Mouse (Mus musculus) megakaryocyte progenitor cell, adult 5-6 weeks (primary cell): ENCODE measurements around the gene Casc4. TPM values are rescaled to one million over a fixed set of nuclear protein-coding genes. Genes with fewer than 3 reads are reported as not detected.

ENCODE experiments used
- ATAC-seq: replicated peaks from 2 replicates; pipeline ENCODE4 v1.8.0; 2016; ENCODE audit warnings: mild to moderate bottlenecking, moderate TSS enrichment, inconsistent platforms; ENCODE audit not compliant: poor library complexity
- total RNA-seq, 2 experiments: library from RNA; stranded (forward) in 1 of 2; stranded (reverse) in 1 of 2; fragments of 157-497, 149-512 nt in 1 of 2; fragments of 200-1000 nt in 1 of 2; gene quantifications; 2 replicates each; pipeline versions ENCODE4 v1.2.3 to v1.2.4; 2015 to 2017

The Casc4 gene
- 8.9 and 10.0 TPM in 2 replicates for total RNA-seq (2015)
- 7.5 and 13.9 TPM in 2 replicates for total RNA-seq (2017)

- peak; percentile 86 for ATAC-seq
Measured at GRCm38 (mm10) chr2:121866632-121867050, at the start of gene Casc4. Gene Casc4 (plus strand): TSS chr2:121866970.

- ATAC-seq, result no peak
Measured at GRCm38 (mm10) chr2:121821787-121822186, 45.0 kb upstream of the Casc4 start.

GRCm38 (mm10) chr2:121824653-121825052 lies 42.1 kb upstream of the Casc4 start:
- ATAC-seq, result no peak

- ATAC-seq, result no peak
Measured at GRCm38 (mm10) chr2:121826189-121826588, 40.6 kb upstream of the Casc4 start.

GRCm38 (mm10) chr2:121828411-121828810 lies 38.4 kb upstream of the Casc4 start:
- no peak for ATAC-seq

GRCm38 (mm10) chr2:121832484-121832894 lies 34.3 kb upstream of the Casc4 start:
- peak; percentile 93 for ATAC-seq

GRCm38 (mm10) chr2:121834926-121835325 lies 31.8 kb upstream of the Casc4 start:
- ATAC-seq, result no peak

- ATAC-seq, result no peak
Measured at GRCm38 (mm10) chr2:121841453-121841852, 25.3 kb upstream of the Casc4 start.

- ATAC-seq, result no peak
Measured at GRCm38 (mm10) chr2:121842249-121842648, 24.5 kb upstream of the Casc4 start.

- no peak for ATAC-seq
Measured at GRCm38 (mm10) chr2:121846050-121846449, 20.7 kb upstream of the Casc4 start.

GRCm38 (mm10) chr2:121852045-121852444 lies 14.7 kb upstream of the Casc4 start:
- ATAC-seq, result no peak

- ATAC-seq, result no peak
Measured at GRCm38 (mm10) chr2:121853974-121854373, 12.8 kb upstream of the Casc4 start.

- ATAC-seq, result no peak
Measured at GRCm38 (mm10) chr2:121859380-121859980, 7.3 kb upstream of the Casc4 start.

GRCm38 (mm10) chr2:121866071-121866601 lies 634 bp upstream of the Casc4 start:
- ATAC-seq, result peak; percentile 29

GRCm38 (mm10) chr2:121867051-121867928 lies 520 bp downstream of the Casc4 start:
- ATAC-seq, result peak; percentile 15

- ATAC-seq, result no peak
Measured at GRCm38 (mm10) chr2:121879506-121879905, 12.7 kb downstream of the Casc4 start.

GRCm38 (mm10) chr2:121885509-121886106 lies 18.8 kb downstream of the Casc4 start:
- ATAC-seq, result no peak

- ATAC-seq, result no peak
Measured at GRCm38 (mm10) chr2:121886406-121886805, 19.6 kb downstream of the Casc4 start.

- ATAC-seq, result no peak
Measured at GRCm38 (mm10) chr2:121888720-121889497, 22.1 kb downstream of the Casc4 start.

- ATAC-seq, result no peak
Measured at GRCm38 (mm10) chr2:121895261-121895660, 28.5 kb downstream of the Casc4 start.

GRCm38 (mm10) chr2:121896825-121897224 lies 30.1 kb downstream of the Casc4 start:
- no peak for ATAC-seq
